ENCODE assay signal across 8 mouse cellular contexts in genomic region chr5:43354351-43354942, GRCm38 (mm10).
DNase-seq lines count a peak whose midpoint lies in the region; ATAC-seq lines count a peak whose summit lies in the region.

No protein-coding gene starts in this region.

- peaks cover 14% of the 10 kb centered on the region for H3K4me1 ChIP-seq in kidney, embryonic 15.5 days
- H3K4me1 ChIP-seq in embryonic facial prominence, embryonic 15.5 days: peaks cover 16% of the 10 kb centered on the region

- H3K9me3 ChIP-seq in kidney, embryonic 15.5 days (replicated peaks): no peaks in the 10 kb centered on the region
- H3K9me3 ChIP-seq in embryonic facial prominence, embryonic 15.5 days (replicated peaks): no peaks in the 10 kb centered on the region

- H3K36me3 ChIP-seq in kidney, embryonic 15.5 days: no peaks in the 10 kb centered on the region
- H3K36me3 ChIP-seq in embryonic facial prominence, embryonic 15.5 days: no peaks in the 10 kb centered on the region

- intact Hi-C loops in left cerebral cortex, postnatal 25 days (cut with DNase I): loop anchor here (5.0 to 10.0 kb wide), 2 partner anchors 62 to 1470 kb away; no protein-coding TSS in a partner anchor

- 37% methylated on average over 14 of the region's 14 CpGs for WGBS in kidney, embryonic 15.5 days
- 45% methylated on average over 14 of the region's 14 CpGs for WGBS in embryonic facial prominence, embryonic 15.5 days

- H3K4me2 ChIP-seq in kidney, embryonic 15.5 days: peak overlapping the region; percentile 75
- H3K4me2 ChIP-seq in embryonic facial prominence, embryonic 15.5 days (replicated peaks): peak overlapping the region; percentile 73

- peak; percentile 34 for ATAC-seq in kidney, embryonic 15.5 days (replicated peaks; ENCODE audit: low FRiP score)
- ATAC-seq in embryonic facial prominence, embryonic 15.5 days (ENCODE audit: insufficient number of reproducible peaks, low FRiP score, low TSS enrichment, low read depth): no peak
- ATAC-seq in megakaryocyte progenitor cell, adult 5-6 weeks (replicated peaks; ENCODE audit: poor library complexity): peak; percentile 70

- no peak for DNase-seq in kidney, postnatal 10 days
- DNase-seq in kidney, postnatal 14 days: peak; percentile 14
- no peak for DNase-seq in right cerebral cortex, postnatal 25 days
- no peak for DNase-seq in right cerebral cortex, adult 18-20 months
- no peak for DNase-seq in left cerebral cortex, postnatal 25 days (ENCODE audit: low spot score in 2 of 2)

- H3K27me3 ChIP-seq in kidney, embryonic 15.5 days: no peaks in the 10 kb centered on the region
- H3K27me3 ChIP-seq in embryonic facial prominence, embryonic 15.5 days: no peaks in the 10 kb centered on the region

- no peak overlapping the region for H3K27ac ChIP-seq in kidney, embryonic 15.5 days
- H3K27ac ChIP-seq in embryonic facial prominence, embryonic 15.5 days (replicated peaks): peak overlapping the region; percentile 59

- H3K4me3 ChIP-seq in kidney, embryonic 15.5 days (replicated peaks): peak overlapping the region; percentile 43
- H3K4me3 ChIP-seq in embryonic facial prominence, embryonic 15.5 days (replicated peaks): peak overlapping the region; percentile 38

- 0 out of 2 replicates have a peak overlapping the region, but pooled peaks have one; percentile 28 for H3K9ac ChIP-seq in kidney, embryonic 15.5 days
- H3K9ac ChIP-seq in embryonic facial prominence, embryonic 15.5 days: no peak overlapping the region
